Mouse (Mus musculus): ENCODE results near the gene Gm14137. TPM values are rescaled to one million over a fixed set of nuclear protein-coding genes. Genes with fewer than 3 reads are reported as not detected.
A peak's percentile ranks its signal among the peaks of the same experiment; 100 is the strongest.

The Gm14137 gene
- total RNA-seq, 2 experiments from 2014 or later = not detected

- DNase-seq (ENCODE audit: low spot score in 2 of 2) = no peak
These were observed 1.9 kb upstream of the Gm14137 start for GRCm38 (mm10) chr2:119172446-119172845.

DNA sequence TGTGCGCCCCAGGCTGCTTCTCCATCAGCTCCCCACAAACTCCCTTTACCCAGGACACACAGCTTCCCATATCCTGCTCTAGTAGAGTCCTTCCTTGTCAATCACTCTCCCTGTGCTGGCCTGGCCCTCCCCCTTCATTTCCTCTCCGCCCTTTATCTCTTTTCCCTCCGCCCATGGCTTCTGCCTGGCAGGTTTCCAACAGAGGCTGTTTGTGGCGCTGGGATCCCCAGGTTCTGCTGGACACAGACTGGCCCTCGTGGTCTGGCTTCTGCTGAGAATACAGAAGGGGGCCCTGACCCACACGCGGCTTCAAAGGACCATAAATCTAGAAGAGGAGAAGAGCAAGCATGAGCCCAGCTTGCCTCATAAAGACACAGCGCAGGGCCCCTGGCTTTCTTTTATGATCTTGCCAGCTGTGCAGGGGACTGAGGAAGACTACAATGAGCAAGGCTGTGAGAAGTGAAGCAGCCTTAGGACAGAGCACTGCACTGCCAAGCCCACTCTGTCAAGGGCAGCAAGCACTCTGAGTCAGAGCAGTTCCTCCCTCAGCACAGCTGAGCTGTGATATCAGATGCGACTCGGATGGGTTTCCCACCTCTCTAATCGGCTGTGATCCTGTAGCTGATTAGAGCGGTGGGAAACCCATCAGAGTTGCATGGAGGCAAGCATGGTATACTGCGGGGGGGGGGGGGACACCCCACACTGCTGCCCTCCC is 1.3 kb upstream of the Gm14137 start:
- peak in 1 of 2 experiments; percentile 32 for DNase-seq (ENCODE audit: low spot score in 2 of 2)

- DNase-seq (ENCODE audit: low spot score in 2 of 2) = no peak
These were observed 557 bp downstream of the Gm14137 start for GRCm38 (mm10) chr2:119174866-119175265.

- DNase-seq (ENCODE audit: low spot score in 2 of 2) = no peak
These were observed 1.3 kb downstream of the Gm14137 start for GRCm38 (mm10) chr2:119175614-119176013.

- DNase-seq (ENCODE audit: low spot score in 2 of 2) = no peak
These were observed 2.5 kb downstream of the Gm14137 start for GRCm38 (mm10) chr2:119176761-119177160.

- no peak for DNase-seq (ENCODE audit: low spot score in 2 of 2)
These were observed 3.2 kb downstream of the Gm14137 start for GRCm38 (mm10) chr2:119177384-119177939.

GRCm38 (mm10) chr2:119182914-119183313 is 8.6 kb downstream of the Gm14137 start:
- no peak for DNase-seq (ENCODE audit: low spot score in 2 of 2)

DNA sequence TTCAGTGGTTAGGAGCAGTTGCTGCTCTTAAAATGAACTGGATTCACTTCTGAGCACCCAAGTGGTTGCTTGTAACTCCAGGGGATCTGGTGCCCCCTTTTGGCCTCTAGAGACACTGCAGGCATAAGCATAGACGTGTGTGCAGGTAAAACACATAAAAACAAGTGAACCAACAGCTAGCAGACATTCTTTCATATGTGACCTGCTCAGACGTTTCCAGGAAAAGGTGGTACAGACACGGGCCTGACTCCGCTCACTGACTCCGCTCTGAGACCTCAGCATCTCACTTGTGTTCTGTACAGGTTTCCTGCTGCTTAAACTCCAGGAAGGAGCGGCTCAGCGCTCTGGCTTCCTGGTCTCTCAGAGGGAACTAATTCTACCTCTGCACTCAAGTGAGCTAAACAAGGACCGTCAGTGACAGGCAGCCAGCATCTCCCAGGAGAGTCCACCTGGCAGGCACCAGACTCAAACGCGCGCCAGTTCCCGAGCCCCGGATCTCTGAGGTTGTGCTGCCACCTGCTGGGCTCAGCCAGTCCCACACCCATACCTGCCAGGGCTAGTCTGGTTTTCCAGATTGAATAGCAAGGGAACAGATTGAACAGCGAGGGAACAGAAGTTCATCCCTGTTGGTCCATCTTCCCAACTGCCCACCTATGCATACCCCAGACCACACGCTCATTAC is 14.9 kb downstream of the Gm14137 start:
- DNase-seq (ENCODE audit: low spot score in 2 of 2) = peak; percentile 71 to 86

DNA sequence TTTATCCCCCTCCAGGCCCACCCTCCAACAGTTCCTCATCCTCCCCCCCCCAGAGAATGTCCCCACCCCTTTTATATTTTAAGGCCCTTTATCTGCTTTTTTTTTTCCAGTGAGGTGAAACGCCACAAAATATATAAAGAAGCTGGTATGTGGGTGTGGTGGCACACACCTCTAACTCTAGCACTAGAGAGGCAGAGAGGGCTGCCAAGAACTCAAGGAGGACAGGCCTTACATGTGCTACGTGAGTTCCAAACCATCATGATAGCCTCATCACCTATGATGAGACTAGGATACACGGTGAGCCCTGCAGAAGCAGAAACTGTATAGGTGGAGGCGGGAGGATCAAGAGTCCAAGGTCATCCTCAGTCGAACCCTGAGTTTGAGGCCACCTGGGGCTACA is 16.7 kb downstream of the Gm14137 start:
- DNase-seq (ENCODE audit: low spot score in 2 of 2) = no peak

- peak in 1 of 2 experiments; percentile 23 for DNase-seq (ENCODE audit: low spot score in 2 of 2)
These were observed 19.8 kb downstream of the Gm14137 start for GRCm38 (mm10) chr2:119194140-119194539.

DNA sequence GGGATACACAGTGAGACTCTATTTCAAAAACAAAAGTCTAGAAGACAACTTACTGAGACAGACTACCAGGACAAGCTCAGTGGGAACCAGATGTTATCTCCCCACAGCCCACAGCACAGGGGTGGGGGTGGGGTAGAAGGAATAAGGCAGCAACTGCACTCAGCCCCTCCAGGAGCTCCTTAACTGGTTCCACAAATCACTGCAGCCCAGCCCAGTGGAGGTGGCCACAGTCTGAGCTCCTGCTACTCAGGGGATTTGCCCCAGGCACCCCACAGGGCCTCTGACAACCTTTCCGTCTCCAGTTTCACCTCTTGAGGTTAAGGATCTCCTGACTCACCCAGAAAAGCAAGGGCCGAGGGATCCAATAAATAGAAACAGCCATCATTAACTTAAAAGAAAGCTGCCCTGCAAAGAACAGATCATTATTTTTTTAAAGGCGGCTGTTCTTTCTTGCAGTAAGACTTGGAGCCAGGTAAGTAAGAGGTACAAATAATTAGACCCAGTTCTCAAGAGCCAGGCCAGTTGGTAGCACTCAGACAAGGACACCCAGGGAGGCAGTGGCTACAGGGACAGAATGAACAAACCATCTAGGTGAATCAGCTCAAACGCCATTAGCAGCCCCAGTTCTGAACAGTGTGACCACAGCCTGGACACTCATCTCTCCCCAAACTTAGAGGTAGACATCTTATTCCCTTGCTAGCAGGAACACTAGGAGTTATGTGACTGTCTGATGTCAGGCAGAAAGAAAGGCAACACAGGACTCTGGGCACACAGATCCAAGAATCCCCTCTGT is 22.2 kb downstream of the Gm14137 start:
- DNase-seq (ENCODE audit: low spot score in 2 of 2) = no peak

GRCm38 (mm10) chr2:119197493-119197892 is 23.2 kb downstream of the Gm14137 start:
- no peak for DNase-seq (ENCODE audit: low spot score in 2 of 2)

DNA sequence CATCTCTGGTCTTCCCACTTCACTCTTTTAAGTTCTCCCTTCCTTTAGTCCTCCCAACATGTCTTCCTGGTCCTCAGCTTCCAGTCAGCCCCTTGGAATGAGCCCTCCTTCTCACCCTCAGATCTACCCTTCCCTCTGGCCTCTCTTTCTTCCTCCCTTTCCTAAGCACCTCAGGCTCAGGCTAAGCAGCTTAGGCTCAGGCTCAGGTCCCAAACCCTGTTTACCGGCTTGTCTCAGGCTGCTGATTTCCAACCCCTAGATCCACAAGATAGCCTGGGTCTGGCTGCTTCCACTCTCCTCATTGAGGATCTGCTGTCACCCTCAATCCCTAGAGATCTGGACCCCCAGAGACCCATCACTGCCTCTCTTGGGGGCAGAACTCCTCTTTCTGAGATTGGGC is 23.7 kb downstream of the Gm14137 start:
- no peak for DNase-seq (ENCODE audit: low spot score in 2 of 2)

DNA sequence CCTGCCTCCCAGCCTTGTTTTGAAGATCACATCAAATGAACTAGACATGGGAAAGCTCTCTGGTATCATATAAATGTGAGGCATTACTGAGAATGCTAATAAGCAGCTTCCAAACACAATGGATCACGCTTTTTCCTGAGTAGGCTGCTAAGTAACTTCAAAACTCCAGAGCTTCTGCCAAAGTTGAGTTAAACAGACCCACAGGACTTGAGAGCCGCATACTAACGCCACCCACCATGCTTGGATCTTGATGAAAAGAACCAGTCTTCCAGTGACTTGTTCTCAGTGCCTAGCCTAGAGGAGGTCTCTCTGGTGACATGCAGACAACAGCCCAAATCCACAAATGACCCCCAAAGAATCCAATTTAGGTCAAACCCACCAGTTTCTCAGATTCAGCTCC is 24.6 kb downstream of the Gm14137 start:
- DNase-seq (ENCODE audit: low spot score in 2 of 2) = peak in 1 of 2 experiments; percentile 15

- no peak for DNase-seq (ENCODE audit: low spot score in 2 of 2)
These were observed 28.7 kb downstream of the Gm14137 start for GRCm38 (mm10) chr2:119202914-119203453.

DNA sequence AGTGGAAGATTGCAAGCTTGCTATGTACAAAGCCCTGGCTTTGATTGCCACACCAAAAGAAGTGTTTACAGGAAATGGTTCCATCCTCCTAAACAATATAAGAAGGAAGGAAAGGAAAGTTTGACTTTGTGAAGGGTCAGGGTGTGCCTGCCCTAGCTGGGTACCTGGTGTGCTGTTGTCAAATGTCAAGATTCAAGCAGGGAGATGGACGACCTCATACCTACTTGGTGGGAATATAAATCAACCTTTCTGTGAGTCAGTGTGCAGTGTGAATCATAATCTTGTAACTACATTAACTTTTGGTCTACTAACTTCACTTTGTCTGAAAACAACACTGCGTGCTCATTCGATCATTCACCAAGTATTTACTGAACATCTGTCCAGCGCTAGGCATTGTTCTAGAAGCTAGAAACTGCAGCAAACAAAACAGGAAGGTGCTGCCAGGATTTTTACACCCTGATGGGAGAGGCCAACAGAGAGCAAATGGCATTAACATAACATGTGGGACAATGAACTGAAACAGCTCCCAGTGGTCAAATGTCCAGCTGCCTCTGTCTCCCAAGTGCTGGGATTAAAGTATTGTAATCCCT is 29.7 kb downstream of the Gm14137 start:
- DNase-seq (ENCODE audit: low spot score in 2 of 2) = no peak

DNA sequence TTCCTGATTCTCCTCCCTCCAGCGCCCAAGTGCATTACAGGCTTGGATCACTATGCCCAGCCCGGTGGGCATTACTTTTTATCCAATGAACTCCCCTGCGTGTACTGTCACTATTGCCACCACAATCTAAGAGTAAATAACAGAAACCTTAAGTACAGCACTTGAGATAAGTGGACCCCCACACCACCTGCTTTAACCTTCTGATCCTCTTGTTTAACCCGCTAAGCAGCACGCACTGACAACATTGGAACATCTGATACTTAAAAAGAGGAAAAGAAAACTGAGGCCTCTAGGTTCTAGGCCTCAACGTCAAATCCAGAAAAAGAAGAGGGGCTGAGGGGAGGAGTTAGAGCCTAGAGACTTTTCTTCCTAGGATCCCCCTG is 33.6 kb downstream of the Gm14137 start:
- DNase-seq (ENCODE audit: low spot score in 2 of 2) = no peak

DNA sequence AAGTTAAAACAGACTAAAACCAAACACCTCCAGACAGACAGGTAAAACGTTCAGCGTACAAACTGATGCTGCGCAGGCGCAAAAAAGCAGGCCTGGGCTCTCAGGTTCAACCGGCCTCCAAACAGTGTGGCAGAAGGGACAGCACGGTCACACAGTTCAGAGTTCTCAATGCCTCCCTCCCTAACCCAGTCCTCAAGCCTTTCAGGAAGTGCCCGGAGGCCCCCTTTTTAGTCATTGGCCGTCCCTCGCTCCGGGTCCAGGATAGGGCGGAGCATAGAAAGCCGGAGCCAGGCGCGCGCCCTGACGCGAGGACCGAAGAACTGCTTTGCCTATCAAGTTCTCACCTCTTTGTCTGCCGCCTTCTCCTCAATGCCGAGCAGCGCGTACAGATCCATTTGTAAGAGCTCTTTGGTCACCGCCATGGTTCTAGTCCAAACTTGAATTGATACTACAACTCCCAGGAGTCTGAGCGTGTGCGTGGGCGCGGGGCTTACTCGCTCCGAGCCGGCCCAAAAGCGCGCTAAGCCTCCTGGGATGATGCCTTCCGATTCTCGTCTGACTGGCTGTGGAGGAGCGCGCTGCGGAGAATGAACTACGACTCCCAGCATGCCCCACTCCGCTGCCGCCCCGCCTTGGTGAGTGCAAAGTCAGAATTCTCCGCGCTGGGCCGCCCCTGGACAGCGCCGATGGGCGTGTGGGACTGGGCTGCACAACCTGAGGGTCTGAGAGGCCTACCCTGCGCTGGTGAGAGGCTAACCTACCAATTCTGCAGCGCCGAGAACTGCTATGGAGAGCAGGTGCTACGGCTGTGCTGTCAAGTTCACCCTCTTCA is 34.3 kb downstream of the Gm14137 start, which contains the start of the genes Zfyve19 and Dnajc17:
TSS of gene Zfyve19 (plus strand) at position 274 of the 832 bp plus-strand sequence.
TSS of gene Dnajc17 (minus strand) at position 452 of the 832 bp plus-strand sequence.
- peak; percentile 97 to 99 for DNase-seq (ENCODE audit: low spot score in 2 of 2)

DNA sequence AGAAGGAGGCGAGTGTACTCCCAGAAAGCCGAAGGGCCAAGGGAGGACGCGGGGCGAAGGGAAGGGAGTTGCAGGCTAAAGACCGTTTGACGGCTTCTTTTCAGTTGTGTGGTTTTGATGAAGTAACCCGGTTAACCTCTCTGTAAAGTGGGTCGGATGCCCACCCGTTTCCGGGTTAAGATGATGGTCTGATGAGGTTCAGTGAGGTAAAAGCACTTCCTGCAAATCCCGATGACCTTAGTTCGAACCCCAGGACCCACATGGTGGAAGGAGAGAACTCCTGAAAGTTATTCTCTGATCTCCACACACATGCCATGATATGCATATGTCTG is 34.8 kb downstream of the Gm14137 start:
- DNase-seq (ENCODE audit: low spot score in 2 of 2) = no peak

All from layer of hippocampus, adult 18-20 months (tissue).